Mouse (Mus musculus) cortical plate, adult 2 months (tissue): ENCODE measurements around the gene Wnt10a. TPM values are rescaled to one million over a fixed set of nuclear protein-coding genes. Genes with fewer than 3 reads are reported as not detected.
A peak's percentile ranks its signal among the peaks of the same experiment; 100 is the strongest.
"Not testable (repeated sequence)": the region's sequence is repeated elsewhere in the genome, so short reads cannot be mapped to it uniquely, and the experiment has no call there.

Experiments
- H3K27ac ChIP-seq: fragments of 200-500 bp; 2 replicates; pipeline ENCODE4 v1.5.1; 2012; ENCODE audit warnings: low read length, control low read depth, inconsistent platforms; ENCODE audit not compliant: insufficient read depth
- H3K4me1 ChIP-seq: fragments of 200-500 bp; 2 replicates; pipeline ENCODE4 v1.6.1; 2011; ENCODE audit warnings: low read length; ENCODE audit not compliant: control insufficient read depth, insufficient read depth
- H3K4me3 ChIP-seq: fragments of 200-500 bp; 2 replicates; pipeline ENCODE4 v1.5.1; 2011; ENCODE audit warnings: mild to moderate bottlenecking, low read length, control low read depth; ENCODE audit not compliant: insufficient read depth
- CTCF ChIP-seq: fragments of 200-500 bp; IDR thresholded peaks from 2 replicates; pipeline ENCODE4 v1.5.1; 2011; ENCODE audit warnings: mild to moderate bottlenecking, control low read depth, low read length; ENCODE audit not compliant: insufficient read depth; ENCODE audit errors: extremely low read depth
- POLR2A ChIP-seq: fragments of 200-500 bp; IDR thresholded peaks from 2 replicates; pipeline ENCODE4 v1.6.1; 2011; ENCODE audit warnings: mild to moderate bottlenecking, low read length, control low read depth; ENCODE audit not compliant: insufficient read depth; ENCODE audit errors: extremely low read depth
- polyA plus RNA-seq: library from polyadenylated mRNA; depleted of rRNA; stranded (reverse); fragments of >200 nt; gene quantifications from 2 replicates; pipeline ENCODE4 v1.2.3, GENCODE M21; 2012

Gene Wnt10a
- polyA plus RNA-seq, 1 experiment, result 8.8 TPM

- no peak overlapping the region for H3K4me3 ChIP-seq
- peaks cover 2% of the 10 kb centered on the region; the same call in 1 of the 2 replicates for H3K4me1 ChIP-seq
- H3K27ac ChIP-seq, result no peak overlapping the region
- 0 out of 2 replicates have a peak, but pooled peaks have one; percentile 16 for TF ChIP-seq POLR2A
- peak; percentile 89 for TF ChIP-seq CTCF
These were observed 16.8 kb downstream of the Wnt10a start for GRCm38 (mm10) chr1:74808078-74808477.

GRCm38 (mm10) chr1:74809007-74809406 is 17.7 kb downstream of the Wnt10a start:
- H3K27ac ChIP-seq, result no peak overlapping the region
- no peaks in the 10 kb centered on the region for H3K4me1 ChIP-seq
- TF ChIP-seq POLR2A (no peak), CTCF (0 out of 2 replicates have a peak, but pooled peaks have one; percentile 10)
- H3K4me3 ChIP-seq, result no peak overlapping the region

GRCm38 (mm10) chr1:74814931-74815647 is 23.8 kb downstream of the Wnt10a start:
- Histone ChIP-seq H3K4me1 (no peaks in the 10 kb centered on the region), H3K4me3 (no peak overlapping the region), H3K27ac (no peak overlapping the region)
- TF ChIP-seq POLR2A, result no peak
- TF ChIP-seq CTCF, result peak; percentile 41; the same call in 1 of the 2 replicates

- not testable (repeated sequence) for H3K27ac ChIP-seq, H3K4me1 ChIP-seq, H3K4me3 ChIP-seq
These were observed 24.6 kb downstream of the Wnt10a start for GRCm38 (mm10) chr1:74815965-74816364.

- Histone ChIP-seq H3K27ac (peak overlapping the region; percentile 82), H3K4me1 (no peaks in the 10 kb centered on the region), H3K4me3 (peak overlapping the region; percentile 81)
- TF ChIP-seq CTCF (no peak), POLR2A (peak; percentile 93)
These were observed 25.4 kb downstream of the Wnt10a start for GRCm38 (mm10) chr1:74816612-74817199.

- peak overlapping the region; percentile 81 for H3K4me3 ChIP-seq
- no peak for TF ChIP-seq POLR2A
- TF ChIP-seq CTCF, result no peak
- no peaks in the 10 kb centered on the region for H3K4me1 ChIP-seq
- peak overlapping the region; percentile 82 for H3K27ac ChIP-seq
These were observed 25.9 kb downstream of the Wnt10a start for GRCm38 (mm10) chr1:74817219-74817618.

GRCm38 (mm10) chr1:74818509-74818908 is 27.2 kb downstream of the Wnt10a start:
- no peak overlapping the region for H3K27ac ChIP-seq
- H3K4me3 ChIP-seq, result no peak overlapping the region
- no peaks in the 10 kb centered on the region for H3K4me1 ChIP-seq
- TF ChIP-seq CTCF, result no peak
- no peak for TF ChIP-seq POLR2A

GRCm38 (mm10) chr1:74823598-74823997 is 32.3 kb downstream of the Wnt10a start:
- H3K27ac ChIP-seq, H3K4me1 ChIP-seq, H3K4me3 ChIP-seq: not testable (repeated sequence)

GRCm38 (mm10) chr1:74824518-74825302 is 33.4 kb downstream of the Wnt10a start:
- TF ChIP-seq POLR2A, result peak; percentile 64
- no peak for TF ChIP-seq CTCF
- peak overlapping the region; percentile 52 for H3K27ac ChIP-seq

More at GRCm38 (mm10) chr1:74824518-74825302, 33.4 kb downstream of the Wnt10a start:
- Histone ChIP-seq H3K4me1 (peaks cover 4% of the 10 kb centered on the region; the same call in 1 of the 2 replicates), H3K4me3 (no peak overlapping the region)
